Mouse (Mus musculus) olfactory bulb, adult 2 months (tissue): ENCODE measurements around the gene Fbxl18.

ENCODE experiments used
- CTCF ChIP-seq: fragments of 200-500 bp; IDR thresholded peaks from 2 replicates; pipeline ENCODE4 v1.5.1; 2012; ENCODE audit warnings: low read depth, mild to moderate bottlenecking, low read length, moderate library complexity; ENCODE audit not compliant: insufficient read depth
- POLR2A ChIP-seq: fragments of 200-500 bp; IDR thresholded peaks from 2 replicates; pipeline ENCODE4 v1.6.1; 2012; ENCODE audit warnings: mild to moderate bottlenecking, low read depth, low read length, moderate library complexity; ENCODE audit not compliant: insufficient read depth

DNA sequence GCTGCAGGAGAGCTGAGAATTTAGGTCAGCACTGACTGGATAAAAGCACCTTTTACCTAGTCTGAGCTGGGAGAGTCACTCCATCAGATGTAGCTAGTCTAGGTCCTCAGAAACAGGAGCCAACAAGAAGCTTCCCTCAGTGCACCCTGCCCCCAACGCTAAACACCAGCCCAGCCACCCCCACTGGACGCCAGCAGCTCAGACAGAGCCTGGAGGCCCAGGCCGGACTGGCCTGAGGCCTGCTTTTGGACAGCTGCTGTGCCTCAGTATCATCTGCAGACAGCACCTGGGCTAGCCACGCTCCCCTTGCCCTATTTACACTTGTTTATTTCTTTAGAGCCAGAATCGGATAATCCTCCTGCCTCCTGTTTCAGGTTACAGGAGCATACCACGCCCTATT, 58.3 kb downstream of the Fbxl18 start:
- TF ChIP-seq POLR2A (no peak), CTCF (no peak)
